9 mouse cellular contexts compared by ENCODE assay signal in genomic region chr15:25932937-25933684, GRCm38 (mm10). TPM values are rescaled to one million over a fixed set of nuclear protein-coding genes. Genes with fewer than 3 reads are reported as not detected.
DNase-seq lines count a peak whose midpoint lies in the region; ATAC-seq lines count a peak whose summit lies in the region.
"Had no signal": no experiment of that assay in that cellular context is flagged by ENCODE, and none has a peak within 500 bp of the region (broad histone marks: within the 10 kb centered on the region; RNA-seq: fewer than 3 reads in every experiment).

No protein-coding gene starts in this region.

- no peak overlapping the region for H3K4me3 ChIP-seq in liver, embryonic 15.5 days (replicated peaks)
- H3K4me3 ChIP-seq in liver, embryonic 11.5 days (ENCODE audit: low read depth, low read length) = no peak overlapping the region
- H3K4me3 ChIP-seq: neural tube, embryonic 12.5 days had no signal

- peak overlapping the region; percentile 38; the same call in 1 of the 2 replicates for H3K27ac ChIP-seq in liver, embryonic 15.5 days (replicated peaks)
- no peak overlapping the region for H3K27ac ChIP-seq in liver, embryonic 11.5 days (ENCODE audit: low read depth, low read length)
- H3K27ac ChIP-seq: neural tube, embryonic 12.5 days had no signal

- peak overlapping the region; percentile 23 for H3K4me2 ChIP-seq in liver, embryonic 15.5 days
- H3K4me2 ChIP-seq in liver, embryonic 11.5 days = no peak overlapping the region
- H3K4me2 ChIP-seq: neural tube, embryonic 12.5 days had no signal

- no peaks in the 10 kb centered on the region for H3K27me3 ChIP-seq in liver, embryonic 15.5 days
- no peaks in the 10 kb centered on the region for H3K27me3 ChIP-seq in liver, embryonic 11.5 days (replicated peaks; ENCODE audit: control insufficient read depth, insufficient read depth, low read length)
- H3K27me3 ChIP-seq: neural tube, embryonic 12.5 days had no signal

- no peak overlapping the region for H3K9ac ChIP-seq in liver, embryonic 15.5 days
- no peak overlapping the region for H3K9ac ChIP-seq in liver, embryonic 11.5 days (ENCODE audit: low read depth, low read length)
- H3K9ac ChIP-seq: neural tube, embryonic 12.5 days had no signal

- no peaks in the 10 kb centered on the region for H3K36me3 ChIP-seq in liver, embryonic 15.5 days (replicated peaks)
- H3K36me3 ChIP-seq in liver, embryonic 11.5 days (ENCODE audit: control insufficient read depth, insufficient read depth, low read length) = no peaks in the 10 kb centered on the region
- H3K36me3 ChIP-seq: neural tube, embryonic 12.5 days had no signal

- peak; percentile 70 for ATAC-seq in liver, embryonic 15.5 days (ENCODE audit: insufficient read depth)
- no peak for ATAC-seq in liver, embryonic 11.5 days (replicated peaks; ENCODE audit: low FRiP score)
- ATAC-seq in megakaryocyte-erythroid progenitor cell, adult 5-6 weeks (replicated peaks; ENCODE audit: low FRiP score, low TSS enrichment, poor library complexity, severe bottlenecking) = peak; percentile 90

- no peak for DNase-seq in liver, embryonic 11.5 days (ENCODE audit: low spot score)
- DNase-seq in adrenal gland, adult 2 months = peak; percentile 96
- DNase-seq in gastrocnemius, postnatal 25 days = peak; percentile 78
- DNase-seq in kidney, adult 8-10 months = peak; percentile 90 to 91
- no peak for DNase-seq in T-cell, adult 2 months (ENCODE audit: low spot score)
- no peak for DNase-seq in thymus, postnatal 14 days

- WGBS in liver, embryonic 15.5 days (ENCODE audit: insufficient replicate concordance) = 32% methylated on average over 16 of the region's 16 CpGs
- WGBS in liver, embryonic 11.5 days = 62% methylated on average over 16 of the region's 16 CpGs

- peaks cover 19% of the 10 kb centered on the region for H3K4me1 ChIP-seq in liver, embryonic 15.5 days (replicated peaks)
- H3K4me1 ChIP-seq in liver, embryonic 11.5 days (replicated peaks; ENCODE audit: control insufficient read depth, insufficient read depth, low read length) = no peaks in the 10 kb centered on the region; the same call in 1 of the 2 replicates
- H3K4me1 ChIP-seq: neural tube, embryonic 12.5 days had no signal

- no peaks in the 10 kb centered on the region for H3K9me3 ChIP-seq in liver, embryonic 15.5 days (replicated peaks)
- H3K9me3 ChIP-seq in liver, embryonic 11.5 days (ENCODE audit: control insufficient read depth, low read length) = no peaks in the 10 kb centered on the region
- H3K9me3 ChIP-seq: neural tube, embryonic 12.5 days had no signal

RNA-seq across cellular contexts. Expression of gene Zfp622, which starts 51.1 kb away (rescaled TPM):
- 11.6 and 12.1 TPM in 2 replicates for polyA plus RNA-seq in liver, embryonic 15.5 days (2015; fragmentation: Nextera tagmentation; extraction: Ambion mirVana)
- 27.9 and 30.3 TPM in 2 replicates for polyA plus RNA-seq in liver, embryonic 11.5 days (2014; fragmentation: Nextera tagmentation; extraction: Ambion mirVana)
- total RNA-seq in adrenal gland, adult 2 months (2021) = 10 to 100 TPM; 30.1 to 40.1 TPM
- polyA plus RNA-seq in adrenal gland, adult 2 months (2012; rRNA removed) = 26.8 TPM in 2 replicates
- total RNA-seq in gastrocnemius, postnatal 25 days (2021) = 10 to 100 TPM; 20.2 to 23.9 TPM
- 41.5 and 46.7 TPM in 2 replicates for total RNA-seq in megakaryocyte-erythroid progenitor cell, adult 5-6 weeks (2014; fragmentation: Nextera tagmentation)
- 101 and 106 TPM in 2 replicates for total RNA-seq in megakaryocyte-erythroid progenitor cell, adult 5-6 weeks (2017)

Comparison
In these comparisons a context has a peak if more than half of its experiments do, and no peak if none do; other contexts are left out.
1. DNase-seq: peak in adrenal gland, adult 2 months (single experiment), gastrocnemius, postnatal 25 days (single experiment) and kidney, adult 8-10 months (2 of 2); none in liver, embryonic 11.5 days (single experiment), T-cell, adult 2 months (single experiment) and thymus, postnatal 14 days (single experiment).